Mouse (Mus musculus) brain, embryonic 14.5 days (tissue): ENCODE data around the gene Rufy3.

Source experiments
- CTCF ChIP-seq: fragments of 200-500 bp; IDR thresholded peaks from 2 replicates; pipeline ENCODE4 v1.5.1; 2012; ENCODE audit warnings: inconsistent platforms, mild to moderate bottlenecking, moderate library complexity, borderline replicate concordance; ENCODE audit not compliant: insufficient read depth, insufficient read length; ENCODE audit errors: extremely low read depth
- POLR2A ChIP-seq: fragments of 200-500 bp; IDR thresholded peaks from 2 replicates; pipeline ENCODE4 v1.6.1; 2012; ENCODE audit warnings: mild to moderate bottlenecking, inconsistent platforms, borderline replicate concordance; ENCODE audit not compliant: poor library complexity, insufficient read depth, insufficient read length, severe bottlenecking; ENCODE audit errors: extremely low read depth

DNA sequence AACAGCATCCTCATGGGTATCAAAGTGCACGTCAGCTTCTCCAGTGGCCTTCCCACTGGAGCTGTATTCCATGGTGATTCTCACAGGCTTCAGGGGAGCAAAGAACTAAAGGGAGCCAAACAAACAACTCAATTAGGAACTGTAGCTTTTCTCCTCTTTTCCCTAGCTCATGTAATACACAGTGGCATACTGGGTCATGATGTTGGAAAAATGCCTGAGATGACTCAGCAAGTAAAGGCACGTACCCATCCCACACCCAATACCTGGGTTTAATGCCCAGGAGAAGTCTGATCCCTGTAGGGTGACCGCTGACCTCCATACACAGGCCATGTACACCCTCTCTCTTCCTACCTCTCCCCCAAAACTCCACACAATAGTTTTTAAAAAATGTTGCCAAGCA is 98.3 kb downstream of the Rufy3 start:
- TF ChIP-seq POLR2A (no peak), CTCF (no peak)
